Mouse (Mus musculus) gastrocnemius, adult 8-10 months (tissue): ENCODE data around the gene Eva1a. TPM values are rescaled to one million over a fixed set of nuclear protein-coding genes. Genes with fewer than 3 reads are reported as not detected.

Experiments used
- DNase-seq, 2 experiments: peaks; one replicate each; pipeline ENCODE4 v3.0.0; 2022; ENCODE audit warnings: low spot score in 2 of 2
- total RNA-seq, 4 experiments: library from RNA; stranded (reverse); gene quantifications; 2 replicates each; pipeline ENCODE4 v1.2.4; 2022

Eva1a gene
- total RNA-seq: 1 to 10 TPM in 1 of 4 experiments, under 1 TPM in 3; 0.56 to 1.4 (median 0.73) TPM

DNA sequence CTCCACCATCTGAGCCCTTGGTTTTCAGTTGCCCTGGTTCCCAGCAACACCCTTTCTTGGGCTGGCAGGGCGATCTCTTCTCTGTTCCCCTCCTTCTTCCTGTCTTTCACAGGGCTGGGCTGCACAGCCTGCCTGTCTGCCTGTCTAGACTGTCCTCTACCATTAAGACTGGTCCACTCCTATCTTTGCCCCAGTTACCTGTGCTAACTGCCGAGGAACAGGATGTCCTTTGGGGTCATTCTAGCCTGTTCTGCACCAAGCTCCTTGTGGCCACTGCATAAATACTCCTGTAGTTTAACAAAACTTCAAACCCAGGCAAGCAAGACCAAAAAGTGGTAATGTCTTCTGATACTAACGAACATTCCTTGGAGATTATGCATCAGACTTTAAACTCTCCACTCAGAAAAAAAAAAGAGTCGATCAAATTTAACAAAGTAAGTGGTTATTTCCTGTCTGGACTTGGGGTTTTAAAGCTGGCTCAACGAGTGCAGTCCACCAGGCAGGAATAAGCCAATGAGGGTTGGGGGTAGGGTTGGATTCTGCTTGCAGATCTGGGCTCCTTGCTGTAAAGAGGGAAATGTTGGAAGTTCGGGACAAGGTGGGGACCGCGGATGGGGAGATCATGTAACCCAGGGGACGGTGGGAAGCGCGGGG, at the start of gene Eva1a:
Gene Eva1a, plus strand, starts transcription at position 210 of the 654 bp plus-strand sequence.
- DNase-seq: no peak

- DNase-seq: peak in 1 of 2 experiments; percentile 0
Measured at GRCm38 (mm10) chr6:82012392-82012791, 28.5 kb upstream of the Eva1a start.

DNA sequence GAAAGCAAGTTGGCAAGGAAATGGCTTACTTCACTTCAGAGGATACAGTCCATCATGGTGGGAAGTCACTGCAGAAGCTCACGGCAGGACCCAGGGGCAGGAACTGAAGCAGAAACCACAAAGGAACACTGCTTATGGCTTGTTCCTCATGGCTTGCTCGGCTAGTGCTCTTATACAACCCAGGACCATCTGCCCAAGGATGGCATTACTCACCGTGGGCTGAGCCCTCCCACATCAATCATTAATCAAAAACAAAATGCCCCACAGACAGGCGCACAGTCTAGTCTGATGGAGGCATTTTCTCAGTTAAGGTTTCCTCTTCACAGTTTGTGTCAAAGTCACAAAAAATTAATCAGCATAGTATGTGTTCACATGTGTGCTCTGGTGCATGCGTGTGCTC, 19.8 kb upstream of the Eva1a start:
- no peak for DNase-seq

DNA sequence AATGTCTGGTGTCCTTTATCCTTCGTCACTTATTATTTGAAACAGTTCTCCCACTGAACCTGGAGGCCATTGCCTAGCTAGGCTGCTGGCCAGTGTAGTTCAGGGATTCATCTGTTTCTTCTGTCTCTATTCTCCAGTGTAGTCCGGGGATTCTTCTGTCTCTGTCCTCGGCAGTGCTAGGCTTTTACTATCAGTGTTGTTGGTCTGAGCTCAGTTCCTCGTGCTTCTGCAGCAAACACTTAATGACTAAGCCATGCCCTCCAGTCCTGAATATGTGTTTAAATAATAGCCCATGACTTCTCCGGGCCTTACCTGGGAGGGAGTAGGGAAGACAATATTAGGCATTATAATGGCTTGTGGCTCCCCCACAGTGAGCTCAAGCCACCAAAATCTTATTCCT, 19.3 kb upstream of the Eva1a start:
- peak in 1 of 2 experiments; percentile 0 for DNase-seq

DNA sequence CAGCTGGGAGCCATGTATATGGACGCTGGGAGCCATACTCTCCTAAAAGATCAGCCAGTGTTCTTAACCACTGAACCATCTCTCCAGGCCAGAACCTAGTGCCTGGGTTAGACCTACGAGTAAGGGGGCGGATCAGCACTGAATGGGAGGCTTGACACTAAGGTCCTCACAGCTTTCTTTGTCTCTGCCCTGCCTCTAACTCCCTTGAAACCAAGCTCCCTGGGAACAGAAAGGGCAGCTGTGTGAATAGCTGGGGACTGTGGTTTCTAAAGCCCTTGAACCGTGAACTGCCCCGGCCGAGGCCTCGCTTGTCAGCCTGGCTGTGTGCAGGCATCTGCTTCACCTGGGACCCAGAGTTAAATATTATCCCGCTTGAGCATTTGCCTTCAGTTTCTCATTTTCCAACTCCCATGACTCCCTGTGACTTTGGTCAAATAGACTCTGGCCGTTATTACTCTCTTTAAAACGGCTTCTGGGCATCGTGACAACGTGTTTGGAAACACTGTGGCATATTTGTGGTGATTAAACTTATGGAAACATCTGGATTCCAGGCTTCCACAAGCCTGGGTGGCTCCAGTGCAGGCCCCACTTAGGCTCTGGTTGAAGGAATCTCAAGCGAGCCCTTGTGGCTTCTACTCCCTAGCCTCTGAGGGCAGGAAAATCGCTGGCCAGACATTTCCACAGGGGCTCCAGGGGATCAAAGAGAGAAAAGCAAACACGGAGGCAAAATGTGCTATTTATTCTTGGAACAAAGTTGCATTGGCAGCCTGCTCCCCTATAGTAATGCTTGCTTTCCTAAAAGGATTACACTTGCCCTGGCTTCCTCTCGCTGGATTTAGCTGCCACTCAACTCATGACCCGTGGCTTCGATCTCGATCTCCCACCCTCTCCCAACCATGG, 11.0 kb upstream of the Eva1a start:
- no peak for DNase-seq

- no peak for DNase-seq
Measured at GRCm38 (mm10) chr6:82030511-82030884, 10.3 kb upstream of the Eva1a start.

DNA sequence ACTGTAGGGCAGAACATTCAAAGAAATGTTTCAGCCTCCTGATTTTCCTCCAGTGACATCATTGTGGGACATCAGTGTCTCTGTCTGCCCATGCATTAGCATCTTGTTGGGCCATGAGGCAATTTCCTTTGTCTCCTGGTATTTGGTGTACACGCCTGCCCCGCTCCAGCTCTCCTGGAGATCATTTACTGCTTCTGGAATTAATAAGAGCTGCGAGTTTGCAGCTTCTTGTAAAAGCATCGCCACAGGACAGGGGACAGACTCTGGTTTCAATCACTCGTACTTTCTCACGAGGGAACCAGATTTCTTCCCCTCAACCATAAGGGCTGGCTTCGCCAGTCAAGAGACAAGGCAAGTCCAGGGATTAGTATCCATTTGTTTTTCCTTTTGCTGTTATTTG, 3.6 kb upstream of the Eva1a start:
- no peak for DNase-seq

DNA sequence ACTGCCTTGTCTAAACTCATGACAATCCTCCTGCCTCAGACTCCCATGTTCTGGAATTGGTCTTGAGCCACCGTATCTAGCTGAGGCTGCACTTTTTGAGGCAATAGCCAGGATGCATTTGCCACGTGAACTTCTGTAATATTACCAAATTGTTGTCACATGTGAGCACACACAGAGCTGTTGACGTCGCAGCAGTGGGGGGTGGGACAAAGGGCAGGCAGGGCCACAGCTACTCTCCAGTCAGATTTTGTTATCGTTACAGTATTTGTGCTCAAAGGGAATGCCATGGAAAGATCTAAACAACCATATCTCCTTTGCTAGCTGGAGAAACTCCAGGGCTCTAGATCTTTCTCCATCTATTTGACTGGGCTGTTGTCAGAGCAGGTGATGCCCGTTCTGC, 1.6 kb upstream of the Eva1a start:
- DNase-seq: no peak

DNA sequence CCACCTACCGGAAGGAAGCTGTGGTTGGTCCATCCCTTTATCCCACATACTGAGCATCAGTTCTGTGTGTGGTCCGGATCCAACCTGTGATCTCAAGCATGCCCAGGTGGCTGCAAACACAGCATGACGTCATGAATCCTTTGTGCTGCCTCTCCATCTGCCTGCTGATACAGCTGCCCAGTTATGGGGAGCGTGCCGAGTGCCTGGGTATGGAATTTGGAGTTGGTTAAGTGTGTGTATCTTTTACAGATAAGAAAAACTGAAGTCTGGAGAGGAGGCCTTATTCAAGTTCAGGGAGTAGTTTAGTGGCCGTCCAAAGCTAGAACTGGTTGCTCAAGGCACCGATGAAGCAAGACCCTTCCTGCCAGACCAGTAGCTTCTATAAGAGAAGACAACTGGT, 875 bp upstream of the Eva1a start:
- DNase-seq: no peak

- DNase-seq: no peak
Measured at GRCm38 (mm10) chr6:82041488-82042295, 849 bp downstream of the Eva1a start.

DNA sequence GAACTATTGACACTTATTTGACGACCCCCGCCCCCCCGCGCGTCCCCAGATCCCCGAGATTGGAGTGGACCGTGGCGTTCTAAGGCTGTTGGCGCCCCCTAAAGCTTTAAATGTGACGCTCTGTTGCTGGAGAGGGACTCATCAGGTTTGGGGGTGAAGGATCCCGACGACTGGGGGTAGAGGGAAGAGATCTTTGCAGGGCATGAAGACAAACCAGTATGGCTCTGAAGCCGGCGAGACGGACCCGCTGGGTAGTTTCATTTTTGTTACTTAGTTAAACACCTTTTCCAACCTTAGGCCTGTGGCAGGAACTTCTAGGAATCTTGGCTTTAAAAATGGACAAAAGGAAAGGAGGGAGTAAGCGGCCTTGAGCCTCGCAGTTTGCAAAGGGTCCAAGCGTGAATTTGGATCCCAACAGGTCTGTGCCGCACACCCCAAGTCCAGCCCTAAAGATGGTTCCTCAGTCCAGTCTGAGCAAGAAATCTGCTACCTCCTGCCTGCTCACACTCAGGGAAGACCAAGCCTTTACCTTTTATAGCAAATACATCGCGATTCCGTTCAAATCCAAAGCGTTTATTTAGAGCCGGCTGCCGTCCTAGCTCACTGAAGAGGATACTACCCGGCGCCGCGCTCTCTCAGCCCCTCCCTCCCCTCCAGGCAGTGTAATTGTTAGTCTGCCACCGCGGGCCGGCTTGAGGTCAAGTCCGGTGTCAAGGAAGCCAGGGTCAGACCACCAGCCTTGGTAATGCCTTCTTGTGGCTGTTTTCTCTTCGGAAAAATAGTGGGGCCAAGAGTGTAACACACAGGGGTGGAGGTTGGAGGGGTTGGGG, 1.7 kb downstream of the Eva1a start:
- DNase-seq: no peak

DNA sequence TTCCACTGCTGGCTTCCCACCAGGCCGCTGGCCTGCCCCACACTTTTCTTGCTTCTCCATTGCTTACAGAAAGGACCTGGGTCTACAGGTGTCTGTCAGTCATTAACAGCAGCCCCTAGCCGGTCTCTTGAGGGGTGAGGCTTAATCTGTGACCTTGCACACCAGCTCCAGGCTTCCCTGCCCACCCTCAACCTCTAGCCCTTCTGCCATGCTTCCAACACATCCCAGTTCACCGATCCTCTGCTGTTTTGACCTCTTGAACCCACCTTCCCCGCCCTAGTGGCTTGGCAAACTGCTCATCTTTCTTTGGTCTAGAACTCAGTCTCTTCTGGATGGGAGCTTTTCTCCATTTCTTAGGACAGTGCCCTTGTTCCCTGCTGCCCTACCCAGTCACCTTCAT, 2.8 kb downstream of the Eva1a start:
- no peak for DNase-seq

DNA sequence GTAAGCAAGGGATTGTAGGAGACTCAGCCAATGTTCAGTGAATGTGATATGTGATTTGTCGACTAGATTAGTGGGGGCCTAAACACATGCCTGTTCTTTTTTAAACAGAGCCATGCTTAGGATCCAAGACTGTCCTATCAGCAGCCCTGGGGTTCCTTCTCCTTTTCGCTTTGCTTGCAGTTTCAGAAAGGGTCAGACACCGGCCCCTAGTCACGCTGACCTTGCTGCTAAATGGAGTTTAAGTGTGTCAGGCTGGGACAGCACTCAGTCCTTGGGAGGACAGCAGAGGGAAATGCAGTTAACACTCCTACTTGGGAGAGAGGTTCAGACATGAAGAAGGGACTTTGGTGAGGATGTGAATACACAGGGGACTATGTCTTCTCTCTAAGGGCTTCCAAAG, 3.7 kb downstream of the Eva1a start:
- no peak for DNase-seq

DNA sequence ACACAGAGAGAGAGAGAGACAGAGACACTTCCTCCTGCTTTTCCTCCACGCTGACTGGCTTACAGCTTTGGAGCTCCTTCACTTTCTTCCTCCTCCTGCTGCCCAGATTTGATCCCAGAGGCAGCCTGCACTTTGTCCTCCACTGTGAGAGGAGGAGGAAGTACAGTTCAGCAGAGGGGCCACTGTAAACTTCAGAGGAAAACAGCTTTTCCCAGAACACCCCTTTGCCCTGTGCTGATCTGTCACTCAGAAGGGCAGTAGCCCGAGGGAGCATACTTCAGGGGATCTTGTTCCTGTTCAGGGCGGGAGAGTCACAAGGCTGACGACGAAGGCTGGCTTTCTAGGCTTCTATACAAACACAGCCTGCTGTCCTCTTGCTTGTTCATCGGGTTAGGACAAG, 7.1 kb downstream of the Eva1a start:
- no peak for DNase-seq

GRCm38 (mm10) chr6:82050201-82050600, 9.4 kb downstream of the Eva1a start:
- DNase-seq: no peak

- no peak for DNase-seq
Measured at GRCm38 (mm10) chr6:82051569-82051968, 10.7 kb downstream of the Eva1a start.

- DNase-seq: no peak
Measured at GRCm38 (mm10) chr6:82052047-82052725, 11.3 kb downstream of the Eva1a start.

GRCm38 (mm10) chr6:82052726-82053118, 11.9 kb downstream of the Eva1a start:
- DNase-seq: no peak

GRCm38 (mm10) chr6:82054854-82055253, 14.0 kb downstream of the Eva1a start:
- no peak for DNase-seq

DNA sequence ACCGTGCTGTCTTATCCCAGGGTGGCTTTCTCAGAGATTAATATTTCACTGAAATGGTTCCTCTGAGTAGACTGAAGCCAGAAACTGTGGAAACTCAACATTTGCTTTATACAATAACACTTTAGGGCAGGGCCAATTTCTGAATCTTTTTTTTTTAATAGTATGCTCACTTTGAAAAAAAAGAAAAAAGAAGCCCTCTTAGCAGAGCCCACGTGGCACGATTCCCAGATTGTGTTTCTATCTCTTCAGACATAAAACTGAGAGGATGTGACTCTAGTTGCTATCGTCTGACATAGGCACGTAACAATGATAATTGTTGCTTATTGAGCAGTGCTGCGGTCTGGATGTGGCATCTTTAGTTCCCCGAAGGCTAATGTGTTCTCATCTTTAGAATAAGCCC, 19.1 kb downstream of the Eva1a start:
- DNase-seq: no peak

DNA sequence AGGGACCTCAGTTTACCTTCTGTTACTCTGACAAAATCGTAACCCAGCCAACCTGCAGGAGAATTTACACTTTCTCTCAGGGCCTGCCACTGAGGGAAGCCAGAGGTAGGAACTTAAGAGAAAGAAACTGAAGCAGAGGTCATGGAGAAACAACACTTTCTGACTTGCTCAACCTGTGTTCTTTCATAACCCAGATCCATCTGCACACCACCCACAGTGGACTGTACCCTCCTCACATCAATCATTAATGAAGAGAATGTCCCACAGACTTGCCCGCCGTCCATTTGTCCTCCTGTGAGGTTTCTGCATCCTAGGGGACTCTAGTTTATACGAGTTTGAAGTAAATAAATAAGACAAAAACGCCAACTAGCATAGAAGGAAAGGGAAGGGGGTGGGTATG, 24.4 kb downstream of the Eva1a start:
- no peak for DNase-seq
